Mouse (Mus musculus) regulatory T cell (primary cell): ENCODE measurements around the gene Apex1.
"Not testable (repeated sequence)": the region's sequence is repeated elsewhere in the genome, so short reads cannot be mapped to it uniquely, and the experiment has no call there.

Experiments
- in situ Hi-C: fragments of 300-600 bp; cut with MboI, MseI; formaldehyde crosslinking; loops from one replicate; pipeline ENCODE4 v1.15.1; 2025; ENCODE audit warnings: high pct_unique_total_duplicates

Apex1 gene

DNA sequence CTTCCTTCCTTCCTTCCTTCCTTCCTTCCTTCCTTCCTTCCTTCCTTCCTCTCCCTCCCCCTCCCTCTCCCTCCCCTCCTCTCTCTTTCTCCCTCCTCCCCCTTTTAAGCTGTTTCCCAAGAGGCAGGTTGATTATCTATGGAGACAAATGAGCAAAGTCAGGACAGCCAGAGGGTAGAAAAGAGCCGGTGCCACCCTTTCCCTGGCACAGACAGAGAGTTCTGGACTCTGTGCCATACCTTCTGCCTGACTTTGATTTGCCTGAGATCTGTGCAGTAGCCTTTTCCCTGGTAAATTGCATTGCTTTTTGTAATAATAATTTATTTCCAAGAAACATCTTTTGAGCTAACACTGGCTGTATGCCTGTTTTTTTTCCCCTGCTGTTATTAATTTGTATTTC, 44.3 kb downstream of the Apex1 start:
- in situ Hi-C loops = no loop called here

DNA sequence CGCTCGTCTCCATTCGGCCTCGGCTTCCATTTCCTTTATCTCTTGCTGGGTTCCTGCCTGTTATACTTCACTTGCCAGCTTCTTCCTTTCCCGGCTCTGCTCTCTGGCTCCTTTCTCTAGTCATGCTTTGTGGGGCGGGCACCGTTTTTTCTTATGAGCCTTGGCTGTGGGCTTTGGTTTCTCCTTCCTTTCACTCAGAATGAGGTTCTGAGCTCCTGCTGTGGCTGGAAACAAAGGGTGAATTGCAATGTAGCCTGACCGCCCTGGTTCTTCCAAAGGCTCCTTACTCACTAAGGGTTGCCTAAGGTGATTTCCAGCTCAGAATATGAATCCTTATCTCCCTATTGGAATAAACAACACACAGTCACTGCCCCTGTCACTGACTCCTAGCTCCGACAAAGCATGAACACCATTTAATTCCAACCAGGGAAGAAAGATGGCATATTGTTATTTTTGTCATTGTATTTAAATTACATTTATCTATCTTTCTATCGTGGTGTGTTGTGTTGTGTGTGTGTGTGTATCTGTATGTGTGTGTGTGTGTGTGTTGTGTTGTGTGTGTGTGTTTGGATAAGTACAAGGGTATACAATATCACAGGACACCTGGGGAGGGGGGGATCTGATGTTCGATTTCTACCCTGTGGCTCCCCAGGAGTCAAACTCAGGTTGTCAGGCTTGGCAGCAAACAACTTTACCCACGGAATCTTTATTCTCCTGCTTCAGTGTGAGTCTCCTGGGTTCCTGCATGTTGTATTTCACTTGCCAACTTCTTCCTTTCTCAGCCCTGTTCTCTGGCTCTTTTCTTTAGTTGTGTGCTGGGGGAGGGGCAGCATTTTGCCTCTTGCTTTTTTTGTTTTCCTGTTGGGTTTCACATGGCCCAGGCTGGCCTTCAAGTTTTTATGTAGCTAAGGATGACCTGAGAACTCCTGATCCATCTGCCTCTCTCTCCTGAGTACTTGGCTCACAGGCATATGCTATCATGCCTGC, 45.1 kb downstream of the Apex1 start:
- in situ Hi-C loops = no loop called here

DNA sequence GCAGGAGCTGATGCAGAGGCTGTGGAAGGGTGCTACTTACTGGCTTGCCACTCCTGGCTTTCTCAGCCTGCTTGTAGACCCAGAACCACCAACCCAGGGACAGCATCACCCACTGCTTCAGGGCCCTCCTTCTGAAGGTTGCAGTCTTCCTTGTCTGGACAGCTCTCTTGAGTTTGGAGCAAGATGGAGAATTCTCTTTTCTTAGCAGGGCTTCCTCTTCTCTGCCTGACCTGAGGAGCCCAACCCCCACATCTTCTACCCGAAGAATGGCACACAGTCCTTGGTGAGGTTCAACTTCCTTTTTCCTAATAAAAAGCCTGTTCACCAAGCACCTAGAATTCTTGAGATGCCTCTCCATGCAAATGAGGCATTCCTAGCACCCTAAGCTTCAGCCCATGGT, 46.1 kb downstream of the Apex1 start:
- in situ Hi-C loops = no loop called here

DNA sequence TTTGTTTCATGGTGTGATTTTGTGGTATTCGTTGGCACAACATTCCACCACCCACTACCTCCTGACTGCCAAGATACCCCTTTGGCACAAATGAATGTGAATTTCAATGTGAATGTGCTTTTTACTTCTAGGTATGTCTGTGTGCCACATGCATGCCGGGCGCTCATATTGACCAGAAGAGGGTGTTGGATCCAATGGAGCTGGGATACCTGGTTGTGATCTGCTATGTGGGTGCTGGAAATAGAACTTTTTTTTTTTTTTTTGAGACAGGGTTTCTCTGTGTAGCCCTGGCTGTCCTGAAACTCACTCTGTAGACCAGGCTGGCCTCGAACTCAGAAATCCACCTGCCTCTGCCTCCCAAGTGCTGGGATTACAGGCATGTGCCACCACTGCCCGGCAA, 48.3 kb downstream of the Apex1 start:
- in situ Hi-C loops = not testable (repeated sequence)

DNA sequence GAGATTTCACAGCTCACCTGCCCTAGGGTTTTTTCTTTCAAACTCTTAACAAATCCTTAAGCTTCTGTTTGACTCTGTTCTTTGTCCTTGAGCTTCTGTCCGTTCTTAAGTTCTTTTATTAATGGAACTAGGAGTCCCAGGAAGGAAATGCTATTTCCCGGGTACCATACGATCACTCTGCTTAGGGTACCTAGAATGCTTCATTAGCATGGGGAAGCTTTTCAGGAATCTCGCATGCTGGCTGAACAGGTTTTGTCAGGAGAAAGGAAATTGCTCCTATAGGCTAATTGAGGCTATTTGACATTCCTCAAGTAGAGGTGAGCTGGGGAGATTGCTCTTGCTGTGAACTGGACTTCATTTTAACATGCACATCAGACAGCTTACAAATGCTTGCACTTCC, 48.9 kb downstream of the Apex1 start:
- in situ Hi-C loops = no loop called here

DNA sequence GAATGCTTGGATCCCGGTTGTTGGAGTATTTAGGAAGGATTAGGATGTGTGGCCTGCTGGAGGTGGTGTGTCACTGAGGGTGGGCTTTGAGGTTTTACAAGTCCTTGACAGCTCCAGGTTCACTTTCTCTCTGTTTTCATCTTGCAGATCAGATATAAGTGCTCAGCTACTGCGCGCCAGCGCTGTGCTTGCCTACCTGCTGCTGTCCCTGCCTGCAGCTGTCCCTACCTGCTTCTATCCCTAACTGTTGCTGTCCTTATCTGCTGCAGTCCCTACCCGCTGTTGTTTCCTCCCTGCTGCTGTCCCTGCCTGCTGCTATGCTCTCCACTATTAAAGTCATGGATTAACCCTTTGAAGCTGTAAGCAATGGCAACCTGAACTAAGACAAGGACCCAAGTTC, 50.2 kb downstream of the Apex1 start:
- in situ Hi-C loops = no loop called here

DNA sequence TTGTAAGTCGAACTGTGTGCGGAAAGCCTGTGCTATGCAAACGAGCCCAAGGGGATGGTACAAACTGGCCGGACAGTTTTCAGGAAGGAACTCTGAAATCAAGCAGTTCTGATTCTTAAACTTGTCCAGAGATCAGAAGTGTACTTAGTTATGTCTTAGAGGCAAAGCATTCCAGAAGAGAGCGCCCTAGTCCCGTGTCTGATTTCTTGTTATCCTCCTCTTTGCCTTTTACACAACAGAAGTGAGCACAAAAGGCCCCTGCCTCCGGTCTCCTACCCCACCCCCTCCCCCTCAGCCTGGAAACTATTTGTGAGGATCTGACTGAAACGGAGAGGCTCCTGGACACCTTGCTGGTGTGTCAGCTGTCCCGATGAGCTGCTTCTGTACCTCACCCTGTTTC, 51.9 kb downstream of the Apex1 start:
- in situ Hi-C loops = no loop called here
